Comparison of ENCODE assay signal across 24 mouse cellular contexts in the genomic region with DNA sequence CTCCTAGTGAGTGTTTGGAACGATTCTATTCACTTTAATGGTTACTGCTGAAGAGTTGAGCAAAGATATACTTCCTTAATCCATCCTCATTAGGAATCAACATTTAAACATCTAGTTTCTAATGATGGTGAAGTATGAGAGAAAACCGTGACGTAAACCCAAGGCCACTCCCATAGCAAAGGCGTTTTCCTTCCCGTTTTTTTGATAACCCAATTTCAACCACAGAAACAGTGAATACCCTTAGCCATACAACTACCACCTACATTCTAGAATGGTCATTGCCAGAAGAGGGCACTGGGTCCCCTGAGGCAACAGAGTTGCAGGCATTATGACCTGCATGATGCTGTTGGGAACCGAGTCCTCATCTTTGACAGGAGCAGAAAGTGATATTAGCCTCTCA.
"Had no signal": no experiment of that assay in that cellular context is flagged by ENCODE, and none has a peak within 500 bp of the region (broad histone marks: within the 10 kb centered on the region; RNA-seq: fewer than 3 reads in every experiment).

No protein-coding gene starts in this region.

- H3K4me2 ChIP-seq: heart, embryonic 13.5 days; heart, embryonic 15.5 days; hindbrain, embryonic 13.5 days; hindbrain, embryonic 15.5 days; limb, embryonic 12.5 days; liver, embryonic 11.5 days; liver, embryonic 13.5 days had no signal

- DNase-seq: forebrain, postnatal 0 days; gastrocnemius, postnatal 14 days; gastrocnemius, postnatal 36 days; heart, adult 18-20 months; heart, postnatal 10 days; kidney, adult 18-20 months; kidney, adult 8-10 months; kidney, postnatal 10 days; kidney, postnatal 25 days; kidney, postnatal 4 days; liver; liver, embryonic 13.5 days had no signal

- H3K27ac ChIP-seq: heart, embryonic 10.5 days; heart, embryonic 13.5 days; heart, embryonic 15.5 days; hindbrain, embryonic 13.5 days; hindbrain, embryonic 15.5 days; hindbrain, postnatal 0 days; layer of hippocampus, adult 2 months; left cerebral cortex, adult 2 months; limb, embryonic 10.5 days; limb, embryonic 12.5 days; liver, embryonic 13.5 days had no signal

- H3K4me3 ChIP-seq: heart, embryonic 10.5 days; heart, embryonic 13.5 days; heart, embryonic 15.5 days; hindbrain, embryonic 13.5 days; hindbrain, embryonic 15.5 days; layer of hippocampus, adult 2 months; left cerebral cortex, adult 2 months; limb, embryonic 10.5 days; limb, embryonic 12.5 days; liver, embryonic 13.5 days had no signal

- H3K9me3 ChIP-seq: heart, embryonic 10.5 days; heart, embryonic 13.5 days; heart, embryonic 15.5 days; hindbrain, embryonic 13.5 days; hindbrain, embryonic 15.5 days; limb, embryonic 10.5 days; limb, embryonic 12.5 days; liver, embryonic 13.5 days had no signal

- H3K9ac ChIP-seq: forebrain, postnatal 0 days; heart, embryonic 13.5 days; heart, embryonic 15.5 days; hindbrain, embryonic 13.5 days; hindbrain, embryonic 15.5 days; limb, embryonic 12.5 days; liver, embryonic 13.5 days had no signal

- H3K4me1 ChIP-seq: heart, embryonic 10.5 days; heart, embryonic 13.5 days; heart, embryonic 15.5 days; hindbrain, embryonic 13.5 days; hindbrain, embryonic 15.5 days; limb, embryonic 10.5 days; limb, embryonic 12.5 days; liver, embryonic 13.5 days had no signal

- ATAC-seq: forebrain, postnatal 0 days; hindbrain, postnatal 0 days; intestine, embryonic 16.5 days had no signal

- H3K27me3 ChIP-seq: heart, embryonic 13.5 days; heart, embryonic 15.5 days; hindbrain, embryonic 13.5 days; hindbrain, embryonic 15.5 days; limb, embryonic 12.5 days; liver, embryonic 13.5 days had no signal
